Mouse (Mus musculus) limb, embryonic 12.5 days (tissue): ENCODE measurements around the gene Fancd2os. TPM values are rescaled to one million over a fixed set of nuclear protein-coding genes. Genes with fewer than 3 reads are reported as not detected.

ENCODE experiments used
- ATAC-seq: fragments of 200-750 bp; cut with Nextera tagmentation; 2 replicates; pipeline ENCODE4 v1.8.0; 2017; ENCODE audit warnings: low read depth, moderate TSS enrichment; ENCODE audit not compliant: insufficient number of reproducible peaks, insufficient read depth, low FRiP score, low TSS enrichment
- H3K27ac ChIP-seq: fragments of 300-500 bp; sonication (generic); 2 replicates; pipeline ENCODE4 v1.5.1; 2016; ENCODE audit warnings: mild to moderate bottlenecking, moderate library complexity
- H3K27me3 ChIP-seq: fragments of 300-500 bp; sonication (generic); 2 replicates; pipeline ENCODE4 v1.6.1; 2016; ENCODE audit warnings: mild to moderate bottlenecking, moderate library complexity
- H3K36me3 ChIP-seq: fragments of 300-500 bp; sonication (generic); 2 replicates; pipeline ENCODE4 v1.6.1; 2016; ENCODE audit warnings: mild to moderate bottlenecking, moderate library complexity
- H3K4me1 ChIP-seq: fragments of 300-500 bp; sonication (generic); replicated peaks from 2 replicates; pipeline ENCODE4 v1.6.1; 2016
- H3K4me2 ChIP-seq: fragments of 300-500 bp; sonication (generic); 2 replicates; pipeline ENCODE4 v1.6.1; 2016; ENCODE audit warnings: mild to moderate bottlenecking, moderate library complexity
- H3K4me3 ChIP-seq: fragments of 300-500 bp; sonication (generic); replicated peaks from 2 replicates; pipeline ENCODE4 v1.5.1; 2016; ENCODE audit warnings: mild to moderate bottlenecking
- H3K9ac ChIP-seq: fragments of 300-500 bp; sonication (generic); replicated peaks from 2 replicates; pipeline ENCODE4 v1.6.1; 2016; ENCODE audit warnings: mild to moderate bottlenecking, moderate library complexity
- H3K9me3 ChIP-seq: fragments of 300-500 bp; sonication (generic); 2 replicates; pipeline ENCODE4 v1.6.1; 2016; ENCODE audit warnings: mild to moderate bottlenecking, moderate library complexity
- WGBS: fragments of 180-500 bp; shearing (Covaris S2); methylation state at CpG from one replicate; pipeline ENCODE4 v1.1.7; 2016; 5-methylcytosine and 5-hydroxymethylcytosine counted together
- polyA plus RNA-seq: library from polyadenylated mRNA; unstranded; fragments of >200 nt; fragmentation: Nextera tagmentation; extraction: Ambion mirVana; gene quantifications from 2 replicates; pipeline ENCODE4 v1.2.1, GENCODE M21; 2016

The Fancd2os gene
- polyA plus RNA-seq = not detected in 2 replicates

DNA sequence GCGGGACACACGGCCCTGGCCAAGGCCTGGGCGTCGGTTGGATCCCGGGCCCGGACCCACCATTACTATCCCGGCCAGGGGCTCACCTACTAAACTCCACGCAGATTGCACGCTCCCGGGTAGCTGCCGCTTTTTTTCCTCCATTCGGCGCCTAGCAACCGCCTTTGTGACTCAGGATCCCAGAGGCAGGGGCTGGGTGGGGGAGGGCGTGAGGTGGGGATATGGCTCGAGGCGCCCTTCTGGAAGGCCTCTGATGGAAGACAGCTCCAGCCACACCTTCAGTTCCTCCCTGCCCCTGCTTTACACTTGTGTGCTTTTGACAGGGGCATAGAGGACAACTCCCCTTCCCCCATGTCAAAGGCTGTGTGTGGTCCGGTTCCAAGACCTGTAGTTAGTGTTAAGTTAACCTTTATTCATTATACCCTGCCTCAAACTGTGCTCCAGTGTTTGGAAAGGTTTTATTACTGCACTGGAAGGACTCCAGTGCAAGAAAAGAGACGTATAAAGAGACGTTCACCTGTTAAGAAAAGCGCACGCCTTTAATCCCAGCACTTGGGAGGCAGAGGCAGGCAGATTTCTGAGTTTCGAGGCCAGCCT lies at the start of gene Fancd2os:
Gene Fancd2os, minus strand, starts transcription at position 173 of the 597 bp plus-strand sequence.
- ATAC-seq = no peak
- no peaks in the 10 kb centered on the region for H3K9me3 ChIP-seq
- H3K9ac ChIP-seq = 0 out of 2 replicates have a peak within 1 kb of the TSS, but pooled peaks have one; percentile 31
- no peak within 1 kb of the TSS for H3K4me3 ChIP-seq
- 0 out of 2 replicates have a peak within 1 kb of the TSS, but pooled peaks have one; percentile 6 for H3K4me2 ChIP-seq
- no peaks in the 10 kb centered on the region for H3K27me3 ChIP-seq
- H3K27ac ChIP-seq = no peak within 1 kb of the TSS
- 46% methylated on average over 23 of the region's 23 CpGs for WGBS
- H3K36me3 ChIP-seq = peaks cover 3% of the 10 kb centered on the region; the same call in 1 of the 2 replicates
- peaks cover 9% of the 10 kb centered on the region for H3K4me1 ChIP-seq

DNA sequence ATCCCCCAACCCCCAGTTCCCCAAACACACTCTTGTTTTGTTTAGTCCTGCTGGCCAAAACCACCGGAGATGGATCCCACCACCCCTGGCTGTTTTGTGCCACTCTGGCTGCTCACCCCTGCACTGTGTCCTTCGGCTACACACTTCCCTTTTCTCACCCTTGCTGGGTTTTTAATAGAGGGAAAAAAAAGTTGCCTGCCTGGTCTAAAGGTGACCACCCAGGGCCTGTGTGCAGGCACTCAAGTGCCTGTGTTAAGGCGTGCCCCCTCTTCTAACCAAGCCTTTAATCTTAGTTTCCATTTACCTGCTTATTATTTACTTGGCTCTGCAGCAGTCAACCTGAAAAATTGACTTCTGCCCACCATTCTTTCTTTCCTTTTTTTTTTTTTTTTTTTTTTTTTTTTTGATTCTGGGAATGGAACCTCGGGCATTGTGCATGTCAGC lies 49.7 kb upstream of the Fancd2os start:
- H3K4me2 ChIP-seq = no peak overlapping the region
- H3K27ac ChIP-seq = no peak overlapping the region
- H3K36me3 ChIP-seq = no peaks in the 10 kb centered on the region
- H3K9me3 ChIP-seq = no peaks in the 10 kb centered on the region
- H3K9ac ChIP-seq = no peak overlapping the region
- ATAC-seq = no peak
- H3K4me1 ChIP-seq = no peaks in the 10 kb centered on the region
- WGBS = 72% methylated on average over 4 of the region's 4 CpGs
- no peaks in the 10 kb centered on the region for H3K27me3 ChIP-seq
- no peak overlapping the region for H3K4me3 ChIP-seq

DNA sequence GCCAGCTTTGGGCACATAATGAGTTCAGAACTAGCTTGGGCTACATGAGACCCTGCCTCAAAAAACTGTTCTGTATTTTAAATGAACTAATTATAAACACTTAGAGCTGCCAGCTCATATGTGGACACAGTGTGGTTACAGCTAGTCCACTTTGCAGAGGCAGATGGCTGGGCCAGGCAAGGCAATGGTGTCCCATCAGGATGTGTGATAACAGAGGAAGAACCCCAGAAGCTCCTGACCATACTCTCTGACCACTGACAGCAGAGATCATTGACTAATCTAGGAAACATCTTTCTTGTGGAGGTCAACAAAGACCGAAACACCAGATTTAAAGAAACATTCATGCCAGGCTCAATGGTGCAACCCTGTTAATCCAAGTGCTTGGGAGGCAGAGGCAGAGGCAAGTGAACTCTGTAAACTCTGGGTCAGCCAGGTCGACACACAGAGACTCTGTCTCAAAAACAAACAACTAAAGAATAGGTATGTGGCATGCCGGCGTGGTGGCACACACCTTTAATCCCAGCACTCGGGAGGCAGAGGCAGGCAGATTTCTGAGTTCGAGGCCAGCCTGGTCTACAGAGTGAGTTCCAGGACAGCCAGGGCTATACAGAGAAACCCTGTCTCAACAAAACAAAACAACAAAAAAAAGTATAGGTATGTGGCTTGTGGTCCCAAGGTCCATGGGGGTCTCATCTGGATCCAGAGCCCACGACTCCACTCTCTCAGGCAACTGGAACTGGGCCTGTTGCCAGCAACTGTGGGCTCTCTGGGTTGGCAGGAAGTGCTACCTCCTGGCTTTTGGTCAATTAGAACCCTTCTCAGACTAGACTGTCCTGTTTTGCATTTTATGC lies 49.1 kb upstream of the Fancd2os start:
- H3K4me3 ChIP-seq = no peak overlapping the region
- H3K27me3 ChIP-seq = no peaks in the 10 kb centered on the region
- 84% methylated on average over 7 of the region's 7 CpGs for WGBS
- H3K36me3 ChIP-seq = no peaks in the 10 kb centered on the region
- H3K9me3 ChIP-seq = no peaks in the 10 kb centered on the region
- H3K27ac ChIP-seq = no peak overlapping the region
- no peak for ATAC-seq
- no peaks in the 10 kb centered on the region for H3K4me1 ChIP-seq
- H3K4me2 ChIP-seq = no peak overlapping the region
- H3K9ac ChIP-seq = no peak overlapping the region

DNA sequence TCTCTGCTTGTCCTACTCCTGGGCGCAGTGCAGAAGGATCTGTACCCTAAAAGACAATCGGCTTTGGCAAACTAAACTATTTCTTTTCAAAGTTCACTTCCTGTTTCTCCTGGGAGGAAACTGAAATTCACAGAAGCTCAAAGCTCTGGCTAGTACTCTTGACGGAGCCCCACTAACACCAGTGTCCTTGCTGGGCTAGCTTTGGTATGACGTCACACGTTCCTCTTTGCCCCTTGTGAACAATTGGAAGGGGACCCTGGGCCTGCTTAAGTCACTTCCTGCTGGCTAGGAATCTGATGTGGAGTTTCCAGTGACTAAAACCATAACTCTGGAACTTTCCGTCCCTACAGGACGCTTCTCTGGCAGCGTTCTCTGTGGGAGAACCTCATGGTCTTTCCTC lies 44.3 kb upstream of the Fancd2os start:
- no peaks in the 10 kb centered on the region for H3K36me3 ChIP-seq
- no peaks in the 10 kb centered on the region for H3K27me3 ChIP-seq
- no peak overlapping the region for H3K4me3 ChIP-seq
- H3K9me3 ChIP-seq = no peaks in the 10 kb centered on the region
- H3K4me2 ChIP-seq = no peak overlapping the region
- ATAC-seq = no peak
- 83% methylated on average over 8 of the region's 8 CpGs for WGBS
- H3K4me1 ChIP-seq = no peaks in the 10 kb centered on the region
- no peak overlapping the region for H3K27ac ChIP-seq
- no peak overlapping the region for H3K9ac ChIP-seq

DNA sequence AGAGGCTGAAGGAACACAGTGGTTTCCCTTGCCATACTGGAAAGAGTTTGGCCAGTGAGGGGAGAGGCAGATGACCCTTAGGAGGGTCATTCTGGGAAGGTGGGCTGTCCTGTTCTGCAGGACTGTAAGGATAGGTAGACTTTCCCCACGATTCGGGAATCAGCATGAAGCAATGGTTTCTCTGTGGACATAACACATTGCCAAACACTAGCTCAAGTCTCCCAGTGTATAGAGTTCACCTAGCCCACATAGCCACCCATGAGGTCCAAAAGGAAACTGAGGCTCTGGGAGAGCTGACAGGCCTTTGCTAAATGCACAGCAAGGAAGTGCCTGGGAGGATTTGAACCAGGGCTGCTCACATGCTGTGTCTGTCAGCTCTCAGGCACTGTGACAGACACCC lies 43.5 kb upstream of the Fancd2os start:
- ATAC-seq = no peak
- Histone ChIP-seq H3K4me2 (no peak overlapping the region), H3K27me3 (no peaks in the 10 kb centered on the region), H3K27ac (no peak overlapping the region), H3K4me3 (no peak overlapping the region), H3K9ac (no peak overlapping the region), H3K9me3 (no peaks in the 10 kb centered on the region), H3K36me3 (no peaks in the 10 kb centered on the region), H3K4me1 (no peaks in the 10 kb centered on the region)
- WGBS = 86% methylated on average over 2 of the region's 2 CpGs

DNA sequence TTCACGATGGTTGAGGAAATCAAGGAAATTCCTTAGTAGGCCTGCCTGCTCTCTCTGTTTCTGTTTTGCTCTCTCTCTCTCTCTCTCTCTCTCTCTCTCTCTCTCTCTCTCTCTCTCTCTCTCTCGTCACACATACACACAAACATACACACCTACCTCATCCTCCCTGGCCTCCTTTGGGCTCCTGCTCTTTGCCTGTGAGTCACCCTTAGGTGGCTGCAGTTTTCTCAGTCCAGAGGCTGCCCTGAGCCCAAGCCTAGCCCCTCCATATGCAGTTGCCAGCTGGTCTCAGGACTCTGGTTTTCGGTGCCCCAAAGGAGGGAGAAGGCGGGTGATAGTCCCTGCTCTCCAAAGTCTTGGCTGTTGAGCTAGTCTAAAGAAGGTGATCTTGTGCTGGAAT lies 42.5 kb upstream of the Fancd2os start:
- 83% methylated on average over 4 of the region's 4 CpGs for WGBS
- Histone ChIP-seq H3K9ac (no peak overlapping the region), H3K4me3 (no peak overlapping the region), H3K9me3 (no peaks in the 10 kb centered on the region), H3K4me1 (no peaks in the 10 kb centered on the region), H3K27ac (no peak overlapping the region), H3K27me3 (no peaks in the 10 kb centered on the region), H3K4me2 (no peak overlapping the region), H3K36me3 (no peaks in the 10 kb centered on the region)
- ATAC-seq = no peak

DNA sequence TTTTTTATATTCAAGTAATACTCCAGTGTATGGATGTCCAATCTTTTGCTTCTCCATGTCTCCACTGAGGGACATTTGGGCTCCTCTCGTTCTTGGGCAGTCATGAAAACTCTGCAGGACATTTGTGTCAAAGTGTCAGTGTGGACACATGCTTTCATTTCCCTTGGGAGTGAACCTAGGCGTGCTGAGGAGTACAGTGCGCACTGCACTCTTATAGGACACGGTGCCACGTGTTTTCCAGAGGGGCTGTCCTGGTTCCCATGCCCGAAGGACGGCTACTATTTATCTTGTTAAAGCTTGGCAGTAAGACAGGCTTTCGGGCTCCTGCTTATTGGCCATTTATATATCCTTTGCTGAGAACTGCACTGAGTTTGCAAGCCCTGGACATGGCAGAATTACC lies 42.1 kb upstream of the Fancd2os start:
- no peaks in the 10 kb centered on the region for H3K4me1 ChIP-seq
- no peaks in the 10 kb centered on the region for H3K27me3 ChIP-seq
- H3K36me3 ChIP-seq = no peaks in the 10 kb centered on the region
- ATAC-seq = no peak
- H3K4me3 ChIP-seq = no peak overlapping the region
- no peak overlapping the region for H3K9ac ChIP-seq
- no peaks in the 10 kb centered on the region for H3K9me3 ChIP-seq
- H3K4me2 ChIP-seq = no peak overlapping the region
- WGBS = 83% methylated on average over 8 of the region's 8 CpGs
- no peak overlapping the region for H3K27ac ChIP-seq

DNA sequence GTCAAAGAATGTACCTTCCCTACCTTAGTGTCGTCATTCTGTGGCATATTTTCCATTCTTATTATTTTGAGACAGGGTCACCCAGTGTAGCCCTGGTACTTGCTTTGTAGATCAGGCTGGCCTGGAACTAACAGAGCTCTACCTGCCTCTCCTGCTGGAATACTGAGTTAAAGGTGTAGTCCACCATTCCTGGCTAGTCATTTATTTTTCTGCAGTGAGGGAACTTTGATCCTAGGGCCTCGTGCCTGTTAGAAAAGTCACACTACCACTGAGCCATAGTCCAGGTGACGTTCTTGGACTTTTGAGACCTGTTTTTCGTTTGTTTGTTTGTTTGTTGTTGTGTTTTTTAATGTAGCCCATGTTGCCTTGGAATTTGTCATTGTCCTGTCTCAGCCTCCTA lies 38.7 kb upstream of the Fancd2os start:
- Histone ChIP-seq H3K4me2 (no peak overlapping the region), H3K4me3 (no peak overlapping the region), H3K27ac (no peak overlapping the region), H3K9ac (no peak overlapping the region), H3K36me3 (peaks cover 3% of the 10 kb centered on the region; the same call in 1 of the 2 replicates), H3K4me1 (no peaks in the 10 kb centered on the region), H3K27me3 (no peaks in the 10 kb centered on the region), H3K9me3 (no peaks in the 10 kb centered on the region)
- no peak for ATAC-seq
- 89% methylated on average over 4 of the region's 4 CpGs for WGBS

DNA sequence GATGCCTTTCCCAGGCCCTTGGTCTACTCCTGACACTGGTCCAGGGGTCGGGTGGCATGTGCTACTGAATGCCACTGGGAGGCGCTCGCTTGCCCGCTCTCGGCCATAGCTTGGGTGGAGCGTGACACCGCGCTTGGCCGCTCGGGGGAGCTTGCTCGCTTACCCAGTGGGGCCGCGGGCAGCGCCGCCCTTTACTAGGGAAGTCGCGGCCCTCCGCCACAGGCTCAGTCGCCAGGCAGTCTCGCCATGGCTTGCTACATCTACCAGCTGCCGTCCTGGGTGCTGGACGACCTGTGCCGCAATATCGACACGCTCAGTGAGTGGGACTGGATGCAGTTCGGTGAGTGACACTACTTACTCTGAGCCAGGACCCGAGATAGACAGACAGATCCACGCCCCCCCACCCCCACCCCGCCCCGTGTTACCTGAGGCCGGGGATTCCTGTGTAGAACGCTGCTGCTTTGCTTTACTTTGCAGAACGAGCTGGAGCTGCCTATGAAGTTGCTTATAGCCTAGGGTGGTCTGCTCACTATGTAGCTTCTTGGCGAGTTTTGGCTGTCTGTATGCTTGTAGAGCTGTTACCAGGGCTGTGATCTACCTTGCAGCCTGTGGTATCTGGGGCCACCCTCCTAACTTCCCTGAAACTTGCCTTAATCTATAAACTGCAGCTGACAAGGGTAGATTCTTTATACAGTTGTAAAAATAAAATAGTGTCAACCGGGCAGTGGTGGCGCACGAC lies 38.0 kb upstream of the Fancd2os start, which contains the start of gene Irak2:
Gene Irak2, plus strand, starts transcription at position 166 of the 739 bp plus-strand sequence.
- 7% methylated on average over 37 of the region's 37 CpGs for WGBS
- peak within 1 kb of the TSS; percentile 70 for H3K4me2 ChIP-seq
- peaks cover 9% of the 10 kb centered on the region; the same call in 1 of the 2 replicates for H3K36me3 ChIP-seq
- peak; percentile 95 for ATAC-seq
- peak within 1 kb of the TSS; percentile 17; the same call in 1 of the 2 replicates for H3K27ac ChIP-seq
- no peaks in the 10 kb centered on the region for H3K9me3 ChIP-seq
- H3K4me3 ChIP-seq = peak within 1 kb of the TSS; percentile 52
- peak within 1 kb of the TSS; percentile 63 for H3K9ac ChIP-seq
- no peaks in the 10 kb centered on the region for H3K27me3 ChIP-seq
- H3K4me1 ChIP-seq = no peaks in the 10 kb centered on the region

DNA sequence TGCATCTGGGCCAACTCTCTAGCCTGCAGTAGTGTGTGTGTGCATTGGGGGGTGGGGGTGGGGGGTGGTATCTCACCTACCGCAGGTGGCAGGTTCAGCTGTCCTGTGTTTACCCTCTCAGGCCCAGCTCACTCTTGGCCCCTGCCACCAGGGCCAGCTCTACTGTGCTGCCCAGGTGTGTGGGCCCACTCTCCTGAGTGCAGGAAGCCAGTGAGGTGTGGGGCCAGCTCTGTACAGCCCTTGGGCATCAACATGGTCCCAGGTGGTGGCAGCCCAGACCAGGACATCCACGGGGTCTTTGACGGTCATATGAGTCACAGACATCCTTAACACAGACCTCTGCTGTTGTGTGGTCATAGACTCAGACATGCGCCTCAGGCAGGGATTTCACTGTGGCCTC lies 32.3 kb upstream of the Fancd2os start:
- H3K9me3 ChIP-seq = no peaks in the 10 kb centered on the region
- H3K27ac ChIP-seq = no peak overlapping the region
- H3K36me3 ChIP-seq = peaks cover 61% of the 10 kb centered on the region
- H3K27me3 ChIP-seq = no peaks in the 10 kb centered on the region
- no peak for ATAC-seq
- 96% methylated on average over 4 of the region's 4 CpGs for WGBS
- H3K4me2 ChIP-seq = no peak overlapping the region
- H3K4me1 ChIP-seq = no peaks in the 10 kb centered on the region
- no peak overlapping the region for H3K9ac ChIP-seq
- H3K4me3 ChIP-seq = no peak overlapping the region

DNA sequence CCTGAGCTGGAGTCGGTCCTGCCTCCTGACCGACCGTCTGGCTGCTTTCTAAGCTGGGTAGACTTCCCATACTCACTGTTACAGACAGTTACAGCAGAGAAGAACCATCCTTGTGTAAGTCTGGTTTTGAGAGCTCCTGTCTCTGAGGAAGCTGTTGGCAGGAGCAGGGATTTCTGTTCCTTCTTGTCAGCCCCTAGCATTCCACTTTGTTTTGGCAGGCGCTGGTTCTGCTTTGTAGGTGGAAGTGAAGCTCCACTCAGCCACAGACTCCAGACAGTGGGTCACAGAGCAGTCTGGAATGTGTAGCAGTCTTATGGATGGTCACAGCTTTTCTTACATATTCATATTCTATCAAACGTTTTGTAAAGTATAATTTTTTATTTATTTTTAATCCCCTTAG lies 29.8 kb upstream of the Fancd2os start:
- H3K27ac ChIP-seq = no peak overlapping the region
- H3K4me2 ChIP-seq = no peak overlapping the region
- no peak overlapping the region for H3K4me3 ChIP-seq
- H3K9ac ChIP-seq = no peak overlapping the region
- no peaks in the 10 kb centered on the region for H3K27me3 ChIP-seq
- peaks cover 9% of the 10 kb centered on the region for H3K4me1 ChIP-seq
- no peak for ATAC-seq
- peaks cover 72% of the 10 kb centered on the region for H3K36me3 ChIP-seq
- 85% methylated on average over 5 of the region's 5 CpGs for WGBS
- H3K9me3 ChIP-seq = no peaks in the 10 kb centered on the region
